Mouse (Mus musculus): ENCODE measurements at regions not wholly inside any gene's neighbourhood (a gene's known extent, or its start where the extent isn't known, plus 50 kb on each side); places are given as distances from the start of the nearest gene placed in this dataset.

DNA sequence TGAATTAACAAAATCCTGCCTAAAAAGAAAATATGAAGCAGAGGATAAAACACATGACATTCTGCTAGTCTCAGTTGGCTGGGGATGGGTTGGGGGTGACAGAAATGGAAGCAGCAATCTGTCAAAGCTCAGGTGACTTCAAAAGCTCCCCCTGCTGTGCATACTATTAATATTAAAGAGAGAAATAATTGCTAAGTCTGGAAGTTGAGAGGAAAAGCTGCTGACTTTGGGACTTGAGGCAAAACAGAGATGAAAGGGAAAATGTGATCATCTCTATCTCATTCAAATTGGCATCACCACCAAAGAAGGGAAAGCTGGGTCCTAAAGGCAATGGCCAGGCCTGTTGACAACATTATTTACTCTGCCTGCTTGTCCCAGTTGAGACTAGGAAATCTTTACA is 90.8 kb downstream of the Rpe65 start:
- DNase-seq (ENCODE audit: low spot score), result no peak

DNA sequence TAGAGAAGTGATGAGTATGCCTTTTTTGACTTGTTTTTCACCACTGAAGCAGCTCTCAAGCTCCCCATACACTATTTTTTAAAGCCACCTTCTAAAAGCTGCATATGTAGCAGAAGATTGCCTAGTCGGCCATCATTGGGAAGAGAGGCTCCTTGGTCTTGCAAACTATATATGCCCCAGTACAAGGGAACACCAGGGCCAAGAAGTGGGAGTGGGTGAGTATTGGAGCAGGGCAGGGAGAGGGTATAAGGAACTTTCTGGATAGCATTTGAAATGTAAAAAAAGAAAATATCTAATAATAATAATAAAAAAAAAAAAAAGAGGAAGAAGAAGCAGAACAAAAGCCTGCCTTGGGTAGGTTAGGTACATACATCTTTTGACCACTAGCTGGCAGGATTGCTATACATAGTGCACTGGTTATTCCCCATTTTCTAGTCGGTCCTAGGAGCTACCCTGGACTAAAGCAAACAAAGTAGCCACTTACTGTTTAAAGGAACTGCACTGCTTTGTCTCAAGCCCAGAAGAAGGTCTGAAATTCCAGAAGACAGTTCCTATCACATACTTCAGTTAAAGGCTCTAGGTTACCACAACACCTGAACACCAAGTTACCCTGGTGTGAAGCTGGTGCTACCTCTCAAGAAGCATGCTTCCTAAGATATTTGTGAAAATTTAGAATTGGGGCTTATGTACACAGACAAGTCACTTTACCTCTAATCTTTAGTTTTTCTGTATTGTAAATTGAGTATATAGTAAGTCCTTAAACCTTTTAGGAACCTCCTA is 114.9 kb upstream of the Wls start:
- peak; percentile 74 for DNase-seq (ENCODE audit: low spot score)

DNA sequence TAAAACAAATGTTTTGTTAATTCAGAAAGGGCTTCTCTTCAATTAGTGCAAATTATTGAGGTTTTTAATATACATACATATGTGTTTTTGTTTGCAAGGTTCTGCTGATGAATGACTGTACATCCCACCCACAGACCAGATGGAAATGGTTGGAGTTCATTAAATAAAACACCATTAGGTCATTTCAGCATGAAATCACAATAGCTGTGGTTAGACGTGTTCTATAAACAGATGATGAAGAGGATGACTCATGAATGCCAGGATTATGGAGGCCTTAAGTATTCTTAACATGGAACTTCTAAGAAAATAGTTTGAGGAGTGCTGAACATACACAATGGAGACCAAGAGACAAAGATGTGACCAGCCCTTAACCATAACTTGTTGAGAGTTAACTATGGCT is 107.3 kb upstream of the Wls start:
- no peak for DNase-seq (ENCODE audit: low spot score)

DNA sequence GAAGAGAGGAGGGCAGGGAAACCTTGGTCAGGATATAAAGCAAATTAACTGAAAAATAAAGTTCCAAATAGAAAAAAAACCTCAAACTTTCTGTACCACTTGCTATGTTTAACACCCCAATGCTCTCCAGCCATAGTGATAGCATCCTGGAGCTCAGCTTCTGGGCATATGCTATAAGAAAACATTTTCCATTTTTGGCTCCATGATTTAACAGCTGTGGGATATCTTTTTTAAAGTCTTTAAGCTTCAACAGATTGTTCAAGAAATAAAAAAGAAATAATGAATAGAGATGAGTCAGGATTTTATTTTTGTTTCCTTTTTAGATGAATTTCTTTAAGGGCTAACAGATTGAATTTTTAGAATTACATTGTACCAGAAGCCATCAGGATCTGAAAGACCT is 106.3 kb upstream of the Wls start:
- DNase-seq (ENCODE audit: low spot score), result no peak

DNA sequence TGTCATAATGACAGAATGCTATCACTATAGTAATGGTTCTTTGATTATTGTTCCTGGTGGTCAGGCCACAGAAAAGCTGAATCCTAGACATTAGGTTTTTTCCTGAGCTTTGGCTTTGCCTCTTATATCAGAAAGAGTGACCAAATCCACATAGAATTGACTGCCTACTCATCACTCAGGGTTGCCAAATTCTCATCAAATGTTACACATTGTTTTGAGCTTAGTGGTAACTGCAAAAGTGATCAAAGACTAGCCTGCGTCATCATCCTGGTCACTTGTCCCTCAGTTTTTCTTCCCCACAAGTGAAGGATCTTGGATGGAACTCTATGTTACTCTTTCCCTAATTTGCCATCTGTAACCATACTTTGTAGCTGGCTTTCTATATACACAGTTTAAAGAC is 104.9 kb upstream of the Wls start:
- no peak for DNase-seq (ENCODE audit: low spot score)

DNA sequence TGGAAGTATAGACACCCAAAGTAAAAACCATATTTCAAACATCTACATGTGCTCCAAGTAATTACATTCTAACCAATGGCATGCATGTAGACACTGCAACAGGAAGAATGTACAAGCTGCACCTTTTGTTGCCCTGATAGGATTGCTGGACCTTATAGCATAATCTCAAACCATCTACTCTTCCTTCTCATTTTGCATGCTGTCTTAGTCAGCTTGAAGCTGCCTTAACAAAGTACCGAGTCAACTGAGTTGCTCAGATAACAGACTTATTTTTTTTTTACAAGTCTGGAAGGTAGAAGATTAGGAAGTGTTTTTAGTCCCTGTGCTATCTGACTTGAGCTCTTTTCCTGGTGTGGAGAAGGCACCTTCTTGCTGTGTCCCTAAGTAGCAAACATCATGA is 103.4 kb upstream of the Wls start:
- DNase-seq (ENCODE audit: low spot score), result no peak

DNA sequence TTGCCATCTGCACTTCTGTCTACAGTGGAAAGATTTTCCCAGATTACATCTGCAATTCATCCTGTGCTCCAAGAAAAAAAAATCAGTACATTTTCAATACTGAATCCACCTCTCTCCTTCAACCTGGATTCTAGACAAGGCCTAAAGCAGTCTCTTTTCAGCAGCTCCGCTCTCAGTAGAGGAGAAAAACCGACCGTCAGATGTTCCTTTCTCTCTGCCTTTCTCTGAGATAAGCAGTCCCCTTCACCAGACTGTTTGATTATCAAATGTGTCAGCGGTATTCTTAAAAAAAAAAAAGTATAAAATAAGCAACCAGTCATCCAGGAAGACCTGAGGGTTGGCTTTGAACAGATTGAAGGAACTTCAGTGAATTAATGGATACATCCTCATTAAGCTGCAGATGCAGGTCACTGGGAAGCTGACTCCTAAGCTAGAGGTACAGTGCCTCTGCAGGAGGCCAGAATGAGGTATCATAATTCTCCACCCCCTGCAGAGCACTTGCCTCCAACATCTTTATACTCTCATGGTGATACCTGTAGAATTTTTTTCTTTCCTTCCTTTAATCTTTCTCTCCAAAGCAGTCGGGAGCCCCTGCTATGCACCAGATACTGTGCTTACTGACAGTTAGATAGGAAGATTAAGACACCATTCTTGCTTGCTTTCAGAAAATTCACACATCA is 98.7 kb upstream of the Wls start:
- DNase-seq (ENCODE audit: low spot score), result no peak

DNA sequence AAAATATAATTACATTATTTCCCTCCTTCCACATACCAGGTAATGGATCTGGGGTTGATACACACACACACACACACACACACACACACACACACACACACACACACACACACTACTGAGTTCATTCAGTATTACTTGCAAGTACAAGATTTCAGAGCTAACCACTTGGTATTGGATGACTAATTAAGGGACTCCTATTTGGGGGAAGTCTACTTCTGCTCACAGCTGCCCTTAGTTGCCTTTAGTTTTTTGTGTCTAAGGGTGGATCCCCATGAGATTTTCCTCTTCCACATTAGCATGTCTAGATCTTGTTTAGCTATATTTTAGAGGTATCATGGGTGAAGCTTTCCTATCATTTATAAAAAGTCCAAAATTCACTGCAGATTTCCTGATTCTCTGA is 97.7 kb upstream of the Wls start:
- no peak for DNase-seq (ENCODE audit: low spot score)

DNA sequence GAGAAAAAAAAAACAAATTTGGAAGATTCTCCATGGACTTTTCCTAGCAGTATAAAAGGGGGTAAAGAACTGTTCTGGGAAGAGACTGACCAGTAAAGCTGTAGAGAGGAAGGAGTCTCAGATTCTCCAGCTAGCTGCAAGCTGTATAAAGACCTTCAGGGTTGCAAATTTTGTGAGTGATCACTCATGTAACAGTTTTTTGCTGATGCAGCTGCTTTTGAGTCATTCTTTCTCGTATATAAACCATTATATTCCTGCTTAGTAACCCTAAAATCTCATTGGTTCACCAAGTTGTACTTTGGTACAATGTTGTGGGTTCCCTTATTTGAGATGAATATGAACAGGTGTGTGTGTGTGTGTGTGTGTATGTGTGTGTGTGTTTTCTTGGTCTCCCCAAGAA is 79.7 kb upstream of the Wls start:
- DNase-seq (ENCODE audit: low spot score), result no peak

DNA sequence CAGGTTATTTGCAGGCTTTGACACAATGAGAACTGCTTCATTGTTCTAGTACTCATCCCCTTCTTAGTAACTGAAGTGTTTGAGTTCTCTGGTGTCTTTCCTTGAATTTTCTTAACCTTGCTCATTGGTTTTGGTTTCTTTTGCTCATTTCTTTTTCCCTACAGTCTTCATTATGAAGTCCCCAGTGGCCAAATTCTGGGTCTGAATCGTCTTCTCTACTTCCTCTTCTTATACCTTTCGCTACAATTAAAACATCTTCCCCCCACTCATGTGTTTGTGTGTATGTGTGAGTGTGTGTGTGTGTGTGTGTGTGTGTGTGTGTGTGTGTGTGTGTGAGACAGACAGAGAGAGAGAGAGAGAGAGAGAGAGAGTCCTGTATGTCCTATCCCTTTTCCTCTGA is 79.2 kb upstream of the Wls start:
- no peak for DNase-seq (ENCODE audit: low spot score)

DNA sequence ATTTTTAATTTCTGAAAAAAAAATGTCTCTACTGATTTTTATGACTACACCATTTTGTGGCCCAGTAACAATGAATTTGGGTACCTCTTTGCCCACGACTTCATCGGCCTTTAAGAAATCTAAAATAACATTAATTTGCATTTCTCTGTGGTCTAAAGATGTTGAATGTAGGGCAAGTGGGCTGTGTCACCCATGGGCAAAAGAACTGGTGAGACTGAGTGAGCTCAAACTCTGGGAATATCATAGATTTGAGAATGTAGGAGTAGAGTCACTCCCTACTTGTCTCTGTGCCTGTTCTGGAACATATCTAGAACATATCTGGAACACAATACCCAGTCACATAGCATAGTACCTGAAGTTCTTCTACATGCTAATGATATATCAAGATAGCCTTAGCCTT is 78.5 kb upstream of the Wls start:
- DNase-seq (ENCODE audit: low spot score), result no peak

DNA sequence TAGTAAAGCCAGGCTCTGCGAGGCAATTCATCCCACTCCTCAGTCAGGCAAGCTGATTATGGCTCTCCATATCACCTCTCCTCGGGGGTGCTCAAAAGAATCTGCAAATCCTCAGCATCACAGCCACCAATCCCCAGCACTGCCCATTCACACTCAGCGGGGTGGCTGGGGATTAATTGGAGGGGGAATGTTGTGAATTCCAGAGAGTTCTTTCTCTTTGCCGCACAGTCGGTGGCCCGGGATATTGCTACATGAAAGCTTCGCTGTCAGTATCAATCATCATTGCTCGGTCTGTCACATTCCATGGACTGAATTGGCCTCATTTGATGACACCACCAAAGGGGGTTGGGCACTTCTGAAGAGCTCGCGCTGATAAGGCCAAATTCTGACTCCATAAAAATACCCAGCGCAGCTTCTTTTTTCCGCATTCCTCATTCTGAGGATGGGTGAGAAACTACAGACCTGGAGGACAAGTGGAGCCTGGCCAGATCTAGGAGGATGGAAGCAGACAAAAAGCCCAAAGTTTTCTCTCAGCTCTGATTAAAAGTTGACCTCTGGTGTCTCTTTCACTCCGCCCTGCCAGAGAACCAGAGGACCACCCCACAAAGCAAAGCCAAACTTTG is 57.1 kb upstream of the Wls start:
- DNase-seq (ENCODE audit: low spot score), result peak; percentile 76

DNA sequence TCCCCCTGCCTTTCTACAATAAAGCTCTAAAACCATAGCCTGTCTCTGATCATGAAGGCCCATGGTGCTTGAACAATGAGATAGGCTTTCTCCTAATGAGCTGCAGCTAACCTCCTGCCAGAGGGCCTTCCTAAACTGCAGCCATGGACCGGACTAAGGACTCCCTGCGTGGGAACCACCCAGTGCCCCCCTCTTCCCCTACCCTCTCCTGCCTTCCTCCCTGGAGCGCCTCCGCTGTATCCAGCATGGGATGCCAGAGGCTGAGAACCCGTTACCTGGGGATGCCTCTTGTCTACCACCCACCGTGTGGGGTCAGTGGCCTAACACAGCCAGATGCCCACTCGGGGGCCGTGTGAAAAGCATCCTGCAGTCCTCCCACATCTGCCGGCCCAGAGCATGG is 51.7 kb upstream of the Wls start:
- no peak for DNase-seq (ENCODE audit: low spot score)

Data from embryo, embryonic 10 days (tissue).